Mouse (Mus musculus) monocyte, adult 5-6 weeks (primary cell): Measurements from ENCODE around the gene Gm49361. TPM values are rescaled to one million over a fixed set of nuclear protein-coding genes. Genes with fewer than 3 reads are reported as not detected.
A peak's percentile ranks its signal among the peaks of the same experiment; 100 is the strongest.
"Not testable (repeated sequence)": the region's sequence is repeated elsewhere in the genome, so short reads cannot be mapped to it uniquely, and the experiment has no call there.

Experiments
- ATAC-seq: fragments of 153-309, 156-312 bp; replicated peaks from 2 replicates; pipeline ENCODE4 v1.8.0; 2017; ENCODE audit warnings: mild to moderate bottlenecking; ENCODE audit not compliant: low TSS enrichment, insufficient number of reproducible peaks, severe bottlenecking, poor library complexity, low FRiP score
- total RNA-seq: library from RNA; stranded (forward); fragments of 200-1000, 200-491, 200-594 nt; gene quantifications from 3 replicates; pipeline ENCODE4 v1.2.3, GENCODE M21; 2017

Gm49361 gene
- total RNA-seq = 0.58 TPM in 1 of 3 replicates, not detected in the others

- ATAC-seq = peak; percentile 81
Measured at GRCm38 (mm10) chr14:57746001-57746771, at the start of gene Gm49361. Gene Gm49361 (minus strand): TSS chr14:57746103.

- no peak for ATAC-seq
Measured at GRCm38 (mm10) chr14:57791171-57791570, 45.3 kb upstream of the Gm49361 start.

GRCm38 (mm10) chr14:57789759-57790158, 43.9 kb upstream of the Gm49361 start:
- ATAC-seq = no peak

GRCm38 (mm10) chr14:57789311-57789710, 43.4 kb upstream of the Gm49361 start:
- ATAC-seq = no peak

GRCm38 (mm10) chr14:57787406-57787805, 41.5 kb upstream of the Gm49361 start:
- no peak for ATAC-seq

GRCm38 (mm10) chr14:57772157-57772815, 26.4 kb upstream of the Gm49361 start:
- peak; percentile 87 for ATAC-seq

GRCm38 (mm10) chr14:57769102-57769501, 23.2 kb upstream of the Gm49361 start:
- peak; percentile 73 for ATAC-seq

- ATAC-seq = no peak
Measured at GRCm38 (mm10) chr14:57760447-57761412, 14.8 kb upstream of the Gm49361 start.

GRCm38 (mm10) chr14:57758237-57758636, 12.3 kb upstream of the Gm49361 start, which contains the start of gene Lats2:
Gene Lats2 (minus strand): TSS chr14:57758388.
- ATAC-seq = no peak

- no peak for ATAC-seq
Measured at GRCm38 (mm10) chr14:57756094-57756493, 10.2 kb upstream of the Gm49361 start.

- no peak for ATAC-seq
Measured at GRCm38 (mm10) chr14:57755661-57756060, 9.8 kb upstream of the Gm49361 start.

- no peak for ATAC-seq
Measured at GRCm38 (mm10) chr14:57753351-57753992, 7.6 kb upstream of the Gm49361 start.

GRCm38 (mm10) chr14:57751006-57751405, 5.1 kb upstream of the Gm49361 start:
- not testable (repeated sequence) for ATAC-seq

GRCm38 (mm10) chr14:57749501-57749900, 3.6 kb upstream of the Gm49361 start:
- ATAC-seq = no peak

GRCm38 (mm10) chr14:57745291-57745969, 473 bp downstream of the Gm49361 start:
- no peak for ATAC-seq

- no peak for ATAC-seq
Measured at GRCm38 (mm10) chr14:57744547-57744946, 1.4 kb downstream of the Gm49361 start.

- no peak for ATAC-seq
Measured at GRCm38 (mm10) chr14:57740651-57741050, 5.3 kb downstream of the Gm49361 start.

- no peak for ATAC-seq
Measured at GRCm38 (mm10) chr14:57737089-57737488, 8.8 kb downstream of the Gm49361 start.
